Mouse (Mus musculus): ENCODE data around the gene Scn8a.

GRCm38 (mm10) chr15:100884481-100884880 lies 14.8 kb downstream of the Scn8a start:
- no peak for TF ChIP-seq POLR2A (IDR thresholded peaks at IDR 0.05; ENCODE audit: insufficient read depth, low read depth, low read length)
- TF ChIP-seq CTCF (IDR thresholded peaks at IDR 0.05; ENCODE audit: insufficient read depth, low read depth, low read length) = no peak

All from olfactory bulb, adult 2 months (tissue).